Mouse (Mus musculus) forebrain, embryonic 11.5 days (tissue): ENCODE results near the gene Crip3. TPM values are rescaled to one million over a fixed set of nuclear protein-coding genes. Genes with fewer than 3 reads are reported as not detected.

Source experiments
- ATAC-seq: fragments of 200-750 bp; cut with Nextera tagmentation; replicated peaks from 2 replicates; pipeline ENCODE4 v1.8.0; 2017; ENCODE audit warnings: moderate TSS enrichment; ENCODE audit not compliant: low FRiP score
- DNase-seq: peaks from one replicate; pipeline ENCODE4 v3.0.0-alpha.2; 2017; ENCODE audit warnings: low spot score
- H3K27ac ChIP-seq: fragments of 300-500 bp; sonication (generic); 2 replicates; pipeline ENCODE4 v1.5.1; 2014; ENCODE audit warnings: low read depth, low read length
- H3K27me3 ChIP-seq: fragments of 300-500 bp; sonication (generic); 2 replicates; pipeline ENCODE4 v1.6.1; 2014; ENCODE audit warnings: mild to moderate bottlenecking, low read length, mixed read lengths; ENCODE audit not compliant: control insufficient read depth, insufficient read depth
- H3K36me3 ChIP-seq: fragments of 300-500 bp; sonication (generic); 2 replicates; pipeline ENCODE4 v1.6.1; 2014; ENCODE audit warnings: mild to moderate bottlenecking, low read length, moderate library complexity, mixed read lengths; ENCODE audit not compliant: control insufficient read depth, insufficient read depth
- H3K4me1 ChIP-seq: fragments of 300-500 bp; sonication (generic); replicated peaks from 2 replicates; pipeline ENCODE4 v1.6.1; 2014; ENCODE audit warnings: low read length, mixed read lengths; ENCODE audit not compliant: control insufficient read depth, insufficient read depth
- H3K4me2 ChIP-seq: fragments of 300-500 bp; sonication (generic); 2 replicates; pipeline ENCODE4 v1.6.1; 2014; ENCODE audit warnings: low read depth, mild to moderate bottlenecking, low read length, moderate library complexity, mixed read lengths; ENCODE audit not compliant: severe bottlenecking
- H3K4me3 ChIP-seq: fragments of 300-500 bp; sonication (generic); 2 replicates; pipeline ENCODE4 v1.5.1; 2014; ENCODE audit warnings: low read depth, low read length
- H3K9ac ChIP-seq: fragments of 300-500 bp; sonication (generic); 2 replicates; pipeline ENCODE4 v1.6.1; 2014; ENCODE audit warnings: low read length
- H3K9me3 ChIP-seq: fragments of 300-500 bp; sonication (generic); 2 replicates; pipeline ENCODE4 v1.6.1; 2016; ENCODE audit warnings: low read length, mixed read lengths; ENCODE audit not compliant: control insufficient read depth
- WGBS: fragments of 180-500 bp; shearing (Covaris S2); extraction: QIAGEN DNeasy Blood & Tissue Kit; methylation state at CpG from one replicate; pipeline ENCODE4 v1.1.7; 2014; 5-methylcytosine and 5-hydroxymethylcytosine counted together
- polyA plus RNA-seq: library from polyadenylated mRNA; unstranded; fragments of >200 nt; fragmentation: Nextera tagmentation; extraction: Ambion mirVana; gene quantifications from 2 replicates; pipeline ENCODE4 v1.2.1, GENCODE M21; 2014

Gene Crip3
- polyA plus RNA-seq, 1 experiment from 2014 or later = 0.28 TPM

- 26% methylated on average over 5 of the region's 5 CpGs for WGBS
- H3K27ac ChIP-seq = no peak overlapping the region
- no peak overlapping the region for H3K4me3 ChIP-seq
- H3K4me2 ChIP-seq = no peak overlapping the region
- H3K36me3 ChIP-seq = no peaks in the 10 kb centered on the region
- H3K9ac ChIP-seq = no peak overlapping the region
- peaks cover 29% of the 10 kb centered on the region for H3K4me1 ChIP-seq
- DNase-seq (no peak), ATAC-seq (no peak)
- no peaks in the 10 kb centered on the region for H3K9me3 ChIP-seq
- H3K27me3 ChIP-seq = peaks cover 23% of the 10 kb centered on the region
Measured at GRCm38 (mm10) chr17:46452683-46453082, 24.0 kb downstream of the Crip3 start.

GRCm38 (mm10) chr17:46453302-46453948 lies 24.7 kb downstream of the Crip3 start:
- H3K9ac ChIP-seq = no peak overlapping the region
- peaks cover 23% of the 10 kb centered on the region for H3K27me3 ChIP-seq
- no peak for ATAC-seq

GRCm38 (mm10) chr17:46453970-46454411 lies 25.3 kb downstream of the Crip3 start:
- Histone ChIP-seq H3K9me3 (no peaks in the 10 kb centered on the region), H3K36me3 (no peaks in the 10 kb centered on the region), H3K4me2 (peak overlapping the region; percentile 71), H3K9ac (peak overlapping the region; percentile 29; the same call in 1 of the 2 replicates), H3K4me3 (peak overlapping the region; percentile 33), H3K27ac (peak overlapping the region; percentile 12; the same call in 1 of the 2 replicates), H3K4me1 (peaks cover 29% of the 10 kb centered on the region), H3K27me3 (peaks cover 23% of the 10 kb centered on the region)
- ATAC-seq (no peak), DNase-seq (no peak)
- 3% methylated on average over 26 of the region's 26 CpGs for WGBS

More at GRCm38 (mm10) chr17:46453302-46453948, 24.7 kb downstream of the Crip3 start:
- Histone ChIP-seq H3K4me3 (no peak overlapping the region), H3K9me3 (no peaks in the 10 kb centered on the region), H3K27ac (no peak overlapping the region), H3K4me1 (peaks cover 29% of the 10 kb centered on the region), H3K36me3 (no peaks in the 10 kb centered on the region), H3K4me2 (peak overlapping the region; percentile 71; the same call in 1 of the 2 replicates)
- DNase-seq = no peak
- WGBS = 6% methylated on average over 13 of the region's 13 CpGs

- peaks cover 25% of the 10 kb centered on the region for H3K27me3 ChIP-seq
- DNase-seq (no peak), ATAC-seq (no peak)
Measured at GRCm38 (mm10) chr17:46454539-46454938, 25.8 kb downstream of the Crip3 start.

GRCm38 (mm10) chr17:46455110-46455691 lies 26.5 kb downstream of the Crip3 start:
- under 1% methylated on average over 33 of the region's 33 CpGs for WGBS
- peak; percentile 61 for ATAC-seq
- H3K4me1 ChIP-seq = peaks cover 29% of the 10 kb centered on the region

More at GRCm38 (mm10) chr17:46454539-46454938, 25.8 kb downstream of the Crip3 start:
- Histone ChIP-seq H3K9me3 (no peaks in the 10 kb centered on the region), H3K4me2 (peak overlapping the region; percentile 71), H3K4me1 (peaks cover 29% of the 10 kb centered on the region), H3K27ac (no peak overlapping the region), H3K4me3 (peak overlapping the region; percentile 33), H3K36me3 (no peaks in the 10 kb centered on the region), H3K9ac (peak overlapping the region; percentile 52)
- WGBS = 3% methylated on average over 9 of the region's 9 CpGs

GRCm38 (mm10) chr17:46457791-46458190 lies 29.1 kb downstream of the Crip3 start:
- Histone ChIP-seq H3K27ac (no peak overlapping the region), H3K9ac (no peak overlapping the region), H3K36me3 (no peaks in the 10 kb centered on the region), H3K27me3 (peaks cover 37% of the 10 kb centered on the region), H3K4me2 (no peak overlapping the region), H3K4me3 (no peak overlapping the region), H3K4me1 (peaks cover 33% of the 10 kb centered on the region), H3K9me3 (no peaks in the 10 kb centered on the region)
- ATAC-seq (no peak), DNase-seq (no peak)
- 19% methylated on average over 10 of the region's 10 CpGs for WGBS

More at GRCm38 (mm10) chr17:46455110-46455691, 26.5 kb downstream of the Crip3 start:
- peak overlapping the region; percentile 52 for H3K9ac ChIP-seq
- H3K4me2 ChIP-seq = peak overlapping the region; percentile 71
- H3K36me3 ChIP-seq = no peaks in the 10 kb centered on the region
- peak; percentile 82 for DNase-seq
- H3K9me3 ChIP-seq = no peaks in the 10 kb centered on the region
- H3K4me3 ChIP-seq = peak overlapping the region; percentile 33
- no peak overlapping the region for H3K27ac ChIP-seq
- H3K27me3 ChIP-seq = peaks cover 27% of the 10 kb centered on the region

- 47% methylated on average over 3 of the region's 3 CpGs for WGBS
- DNase-seq = no peak
Measured at GRCm38 (mm10) chr17:46458439-46458838, 29.7 kb downstream of the Crip3 start.

GRCm38 (mm10) chr17:46460673-46461072 lies 31.9 kb downstream of the Crip3 start:
- Histone ChIP-seq H3K27ac (no peak overlapping the region), H3K9ac (peak overlapping the region; percentile 23; the same call in 1 of the 2 replicates), H3K27me3 (peaks cover 26% of the 10 kb centered on the region), H3K4me3 (peak overlapping the region; percentile 6; the same call in 1 of the 2 replicates), H3K36me3 (no peaks in the 10 kb centered on the region), H3K4me2 (peak overlapping the region; percentile 38), H3K4me1 (peaks cover 10% of the 10 kb centered on the region), H3K9me3 (no peaks in the 10 kb centered on the region)
- no peak for ATAC-seq
- 3% methylated on average over 32 of the region's 32 CpGs for WGBS
- DNase-seq = no peak

More at GRCm38 (mm10) chr17:46458439-46458838, 29.7 kb downstream of the Crip3 start:
- H3K4me2 ChIP-seq = no peak overlapping the region
- H3K27me3 ChIP-seq = peaks cover 33% of the 10 kb centered on the region
- ATAC-seq = no peak
- H3K9ac ChIP-seq = no peak overlapping the region
- no peak overlapping the region for H3K27ac ChIP-seq
- no peak overlapping the region for H3K4me3 ChIP-seq
- peaks cover 29% of the 10 kb centered on the region for H3K4me1 ChIP-seq
- H3K36me3 ChIP-seq = no peaks in the 10 kb centered on the region
- no peaks in the 10 kb centered on the region for H3K9me3 ChIP-seq
